In genomic region chr4:119668596-119668995, GRCm38 (mm10) we compare ENCODE assay signal across 29 mouse cellular contexts. TPM values are rescaled to one million over a fixed set of nuclear protein-coding genes. Genes with fewer than 3 reads are reported as not detected.
DNase-seq lines count a peak whose midpoint lies in the region; ATAC-seq and TF ChIP-seq lines count a peak whose summit lies in the region.
"Had no signal": no experiment of that assay in that cellular context is flagged by ENCODE, and none has a peak within 500 bp of the region (broad histone marks: within the 10 kb centered on the region; RNA-seq: fewer than 3 reads in every experiment).

No protein-coding gene starts in this region.

- H3K27me3 ChIP-seq in forebrain, embryonic 14.5 days (replicated peaks; ENCODE audit: control insufficient read depth, insufficient read depth, low read length), result no peaks in the 10 kb centered on the region
- no peaks in the 10 kb centered on the region for H3K27me3 ChIP-seq in forebrain, embryonic 16.5 days (replicated peaks; ENCODE audit: control insufficient read depth, insufficient read depth, low read length)
- no peaks in the 10 kb centered on the region for H3K27me3 ChIP-seq in thymus, adult 2 months (ENCODE audit: control insufficient read depth, insufficient read depth, low read length)
- no peaks in the 10 kb centered on the region for H3K27me3 ChIP-seq in CH12.LX (replicated peaks)
- H3K27me3 ChIP-seq: embryonic facial prominence, embryonic 12.5 days; embryonic facial prominence, embryonic 15.5 days; heart, embryonic 13.5 days; hindbrain, embryonic 12.5 days; hindbrain, embryonic 15.5 days had no signal

- no peak for TF ChIP-seq CTCF in thymus, adult 2 months (IDR thresholded peaks at IDR 0.05; ENCODE audit: borderline replicate concordance, control insufficient read depth, extremely low read depth, insufficient read depth, low read length, poor library complexity)
- TF ChIP-seq CTCF in CH12.LX (conservative IDR thresholded peaks at IDR 0.05 in 1 of 2, IDR thresholded peaks at IDR 0.05 in 1 of 2; ENCODE audit: low read depth in 2 of 2, low read length in 2 of 2), result no peak

- TF ChIP-seq EP300 in CH12.LX (IDR thresholded peaks at IDR 0.05; ENCODE audit: low read length), result no peak

- no peaks in the 10 kb centered on the region for H3K9me3 ChIP-seq in forebrain, embryonic 14.5 days (replicated peaks; ENCODE audit: control insufficient read depth, low read length)
- H3K9me3 ChIP-seq in forebrain, embryonic 16.5 days (ENCODE audit: control insufficient read depth, low read length), result no peaks in the 10 kb centered on the region
- H3K9me3 ChIP-seq in CH12.LX (replicated peaks; ENCODE audit: low read length), result no peaks in the 10 kb centered on the region
- H3K9me3 ChIP-seq: embryonic facial prominence, embryonic 12.5 days; embryonic facial prominence, embryonic 15.5 days; heart, embryonic 13.5 days; hindbrain, embryonic 12.5 days; hindbrain, embryonic 15.5 days had no signal

- dilution Hi-C loops in CH12.LX (cut with MboI; ENCODE audit: extremely low pct_ligation_motif_present, extremely low pct_unique_long_range_greater_than_20kb, low sequenced_read_pairs), result no loop called here

- peaks cover 11% of the 10 kb centered on the region for H3K4me1 ChIP-seq in forebrain, embryonic 14.5 days (ENCODE audit: control insufficient read depth, insufficient read depth, low read length)
- peaks cover 21% of the 10 kb centered on the region for H3K4me1 ChIP-seq in forebrain, embryonic 16.5 days (replicated peaks; ENCODE audit: control insufficient read depth, insufficient read depth, low read length)
- H3K4me1 ChIP-seq in thymus, adult 2 months (replicated peaks; ENCODE audit: control insufficient read depth, insufficient read depth, low read length), result peaks cover 49% of the 10 kb centered on the region
- H3K4me1 ChIP-seq in CH12.LX (ENCODE audit: control insufficient read depth in 1 of 2, insufficient read depth in 2 of 2), result peaks cover 31 to 72% of the 10 kb centered on the region in 2 experiments
- H3K4me1 ChIP-seq: embryonic facial prominence, embryonic 15.5 days had no signal

- no peaks in the 10 kb centered on the region for H3K79me2 ChIP-seq in CH12.LX (replicated peaks; ENCODE audit: control insufficient read depth, extremely low read depth, insufficient read depth, poor library complexity, severe bottlenecking)

- DNase-seq in forebrain, embryonic 14.5 days (ENCODE audit: low spot score), result no peak
- peak; percentile 67 for DNase-seq in heart, adult 11 months
- no peak for DNase-seq in heart, adult 9 months (ENCODE audit: low spot score in 2 of 2)
- no peak for DNase-seq in thymus, adult 2 months
- no peak for DNase-seq in thymus, postnatal 0 days (ENCODE audit: low spot score)
- no peak for DNase-seq in CH12.LX (ENCODE audit: extremely low read depth)
- DNase-seq: adrenal gland, adult 2 months; adrenal gland, postnatal 14 days; cerebellum, adult 11 months; cerebellum, adult 2 months; cerebellum, adult 9-11 months; cerebellum, postnatal 25 days; forebrain, postnatal 0 days; gastrocnemius, postnatal 36 days; heart, postnatal 14 days had no signal

- H3K27ac ChIP-seq in forebrain, embryonic 14.5 days (ENCODE audit: low read depth, low read length), result peak overlapping the region; percentile 16; the same call in 1 of the 2 replicates
- H3K27ac ChIP-seq in forebrain, embryonic 16.5 days (ENCODE audit: low read length), result no peak overlapping the region; the same call in 1 of the 2 replicates
- peak overlapping the region; percentile 96 for H3K27ac ChIP-seq in thymus, adult 2 months (ENCODE audit: control insufficient read depth, insufficient read depth, low read length)
- H3K27ac ChIP-seq in CH12.LX (ENCODE audit: insufficient read depth, low read depth), result 0 out of 2 replicates have a peak overlapping the region, but pooled peaks have one; percentile 14
- H3K27ac ChIP-seq: embryonic facial prominence, embryonic 12.5 days; embryonic facial prominence, embryonic 15.5 days; heart, embryonic 13.5 days; hindbrain, embryonic 12.5 days; hindbrain, embryonic 15.5 days had no signal

- no peak for ATAC-seq in forebrain, embryonic 14.5 days
- no peak for ATAC-seq in forebrain, embryonic 16.5 days
- ATAC-seq: forebrain, postnatal 0 days; intestine, postnatal 0 days had no signal

- H3K36me3 ChIP-seq in forebrain, embryonic 14.5 days (ENCODE audit: control insufficient read depth, insufficient read depth, low read length), result no peaks in the 10 kb centered on the region
- H3K36me3 ChIP-seq in forebrain, embryonic 16.5 days (ENCODE audit: control insufficient read depth, insufficient read depth), result no peaks in the 10 kb centered on the region
- H3K36me3 ChIP-seq in thymus, adult 2 months (ENCODE audit: control insufficient read depth, insufficient read depth, low read length), result no peaks in the 10 kb centered on the region
- no peaks in the 10 kb centered on the region for H3K36me3 ChIP-seq in CH12.LX (replicated peaks in 1 of 2; ENCODE audit: control insufficient read depth in 1 of 2, insufficient read depth in 1 of 2, low read length in 1 of 2)
- H3K36me3 ChIP-seq: embryonic facial prominence, embryonic 12.5 days; embryonic facial prominence, embryonic 15.5 days; heart, embryonic 13.5 days; hindbrain, embryonic 12.5 days; hindbrain, embryonic 15.5 days had no signal

- in situ Hi-C loops in CH12.LX (cut with MboI; ENCODE audit: low pct_ligation_motif_present, low pct_unique_long_range_greater_than_20kb, low sequenced_read_pairs), result loop anchor here (5.0 to 25.0 kb wide), 4 partner anchors 36 to 406 kb away; partner anchors contain the start of genes Cldn19, Ppcs and Zmynd12

- no peak overlapping the region for H3K4me3 ChIP-seq in forebrain, embryonic 14.5 days (ENCODE audit: low read depth, low read length)
- H3K4me3 ChIP-seq in forebrain, embryonic 16.5 days (replicated peaks; ENCODE audit: low read length), result no peak overlapping the region
- no peak overlapping the region for H3K4me3 ChIP-seq in thymus, adult 2 months (ENCODE audit: control insufficient read depth, insufficient read depth, low read length)
- no peak overlapping the region for H3K4me3 ChIP-seq in CH12.LX (replicated peaks in 1 of 3; ENCODE audit: low read depth in 2 of 3, low read length in 2 of 3, poor library complexity in 1 of 3)
- H3K4me3 ChIP-seq: embryonic facial prominence, embryonic 12.5 days; embryonic facial prominence, embryonic 15.5 days; heart, embryonic 13.5 days; hindbrain, embryonic 12.5 days; hindbrain, embryonic 15.5 days had no signal

- TF ChIP-seq POLR2A in thymus, adult 2 months (IDR thresholded peaks at IDR 0.05; ENCODE audit: control insufficient read depth, extremely low read depth, insufficient read depth, low read length, poor library complexity), result no peak
- TF ChIP-seq POLR2A in CH12.LX (IDR thresholded peaks at IDR 0.05; ENCODE audit: low read depth, low read length), result no peak

- no peak for TF ChIP-seq RAD21 in CH12.LX (IDR thresholded peaks at IDR 0.05; ENCODE audit: low read depth, low read length)

- no peak overlapping the region for H3K9ac ChIP-seq in forebrain, embryonic 14.5 days (ENCODE audit: low read length)
- no peak overlapping the region for H3K9ac ChIP-seq in forebrain, embryonic 16.5 days (replicated peaks; ENCODE audit: low read depth, low read length)
- H3K9ac ChIP-seq in CH12.LX (ENCODE audit: insufficient read depth, low read depth), result no peak overlapping the region
- H3K9ac ChIP-seq: embryonic facial prominence, embryonic 12.5 days; embryonic facial prominence, embryonic 15.5 days; forebrain, postnatal 0 days; heart, embryonic 13.5 days; hindbrain, embryonic 12.5 days; hindbrain, embryonic 15.5 days had no signal

- H3K4me2 ChIP-seq in forebrain, embryonic 14.5 days (ENCODE audit: low read length), result no peak overlapping the region
- H3K4me2 ChIP-seq in forebrain, embryonic 16.5 days (ENCODE audit: low read length), result no peak overlapping the region
- H3K4me2 ChIP-seq in CH12.LX (ENCODE audit: insufficient read depth, low read depth, poor library complexity, severe bottlenecking), result no peak overlapping the region
- H3K4me2 ChIP-seq: embryonic facial prominence, embryonic 12.5 days; embryonic facial prominence, embryonic 15.5 days; heart, embryonic 13.5 days; hindbrain, embryonic 12.5 days; hindbrain, embryonic 15.5 days had no signal

- WGBS in forebrain, embryonic 14.5 days, result 70% methylated on average over 4 of the region's 4 CpGs
- 80% methylated on average over 4 of the region's 4 CpGs for WGBS in forebrain, embryonic 16.5 days
- WGBS in thymus, adult 2 months, result 89% methylated on average over 4 of the region's 4 CpGs

TF ChIP-seq in CH12.LX, 34 proteins besides CTCF, POLR2A, EP300 and RAD21 (continues in another document):
- no peak for TF ChIP-seq SIN3A (IDR thresholded peaks at IDR 0.05; ENCODE audit: low read length)
- TF ChIP-seq MEF2A (IDR thresholded peaks at IDR 0.05; ENCODE audit: borderline replicate concordance, low read depth, low read length), result no peak
- TF ChIP-seq MAX (IDR thresholded peaks at IDR 0.05; ENCODE audit: low read length), result no peak
- TF ChIP-seq IRF4 (IDR thresholded peaks at IDR 0.05; ENCODE audit: low read depth, low read length), result no peak
- no peak for TF ChIP-seq PAX5 (IDR thresholded peaks at IDR 0.05; ENCODE audit: low read length)
- TF ChIP-seq POLR2AphosphoS2 (IDR thresholded peaks at IDR 0.05; ENCODE audit: low read depth, low read length), result no peak
- TF ChIP-seq ZKSCAN1 (IDR thresholded peaks at IDR 0.05; ENCODE audit: borderline replicate concordance, low read depth, low read length), result no peak
- no peak for TF ChIP-seq JUN (IDR thresholded peaks at IDR 0.05; ENCODE audit: insufficient read depth, low read depth, low read length)
- no peak for TF ChIP-seq ZNF384 (IDR thresholded peaks at IDR 0.05; ENCODE audit: low read depth, low read length)
- TF ChIP-seq USF2 (conservative IDR thresholded peaks at IDR 0.05; ENCODE audit: low read depth, low read length), result no peak

RNA-seq across cellular contexts. Expression of gene Guca2b, which starts 9.8 kb away (rescaled TPM):
- polyA plus RNA-seq in forebrain, embryonic 14.5 days (2014; fragmentation: Nextera tagmentation; extraction: Ambion mirVana), result not detected in 2 replicates
- not detected in 2 replicates for polyA plus RNA-seq in forebrain, embryonic 16.5 days (2015; fragmentation: Nextera tagmentation; extraction: Ambion mirVana)
- 1.7 and 2.7 TPM in 2 replicates for polyA plus RNA-seq in thymus, adult 2 months (2012; rRNA removed)
- polyA plus RNA-seq in thymus, postnatal 0 days (2015; fragmentation: Nextera tagmentation; extraction: Ambion mirVana), result 0.68 and 1.1 TPM in 2 replicates
- total RNA-seq in CH12.LX (2012; rRNA removed), result 2.3 TPM in 2 replicates
- not detected in 2 replicates for total RNA-seq in CH12.LX (2014; rRNA removed)
- 1.1 and 1.7 TPM in 2 replicates for polyA plus RNA-seq in CH12.LX (2012; ENCODE audit: insufficient read length, low read depth)
- total RNA-seq: adrenal gland, adult 2 months; adrenal gland, postnatal 14 days; common myeloid progenitor, adult 5-6 weeks; forebrain, postnatal 0 days; gastrocnemius, adult 8-10 months; gastrocnemius, postnatal 36 days; granulocyte monocyte progenitor cell, adult 5-6 weeks; heart, postnatal 14 days; hematopoietic stem cell, adult 5-6 weeks; MEL had no signal
- polyA plus RNA-seq: adrenal gland, adult 2 months; cerebellum, adult 2 months; embryonic facial prominence, embryonic 12.5 days; embryonic facial prominence, embryonic 15.5 days; forebrain, postnatal 0 days; heart, embryonic 13.5 days; hindbrain, embryonic 12.5 days; hindbrain, embryonic 15.5 days had no signal

RNA-seq across cellular contexts. Expression of gene Guca2a, which starts 31.1 kb away (rescaled TPM):
- not detected in 2 replicates for polyA plus RNA-seq in forebrain, embryonic 14.5 days (2014; fragmentation: Nextera tagmentation; extraction: Ambion mirVana)
- not detected in 2 replicates for polyA plus RNA-seq in forebrain, embryonic 16.5 days (2015; fragmentation: Nextera tagmentation; extraction: Ambion mirVana)
- 0.54 and 0.75 TPM in 2 replicates for polyA plus RNA-seq in thymus, adult 2 months (2012; rRNA removed)
- polyA plus RNA-seq in thymus, postnatal 0 days (2015; fragmentation: Nextera tagmentation; extraction: Ambion mirVana), result 0.69 TPM in 1 of 2 replicates, not detected in the other
- total RNA-seq in CH12.LX (2012; rRNA removed) (not detected in 2 replicates), CH12.LX (2014; rRNA removed) (not detected in 2 replicates)
- not detected in 2 replicates for polyA plus RNA-seq in CH12.LX (2012; ENCODE audit: insufficient read length, low read depth)
- total RNA-seq: adrenal gland, adult 2 months; adrenal gland, postnatal 14 days; common myeloid progenitor, adult 5-6 weeks; forebrain, postnatal 0 days; gastrocnemius, adult 8-10 months; gastrocnemius, postnatal 36 days; granulocyte monocyte progenitor cell, adult 5-6 weeks; heart, adult 8-10 months; heart, postnatal 14 days; hematopoietic stem cell, adult 5-6 weeks; MEL had no signal
- polyA plus RNA-seq: adrenal gland, adult 2 months; cerebellum, adult 2 months; embryonic facial prominence, embryonic 12.5 days; embryonic facial prominence, embryonic 15.5 days; forebrain, postnatal 0 days; frontal cortex, adult 2 months; heart, embryonic 13.5 days; hindbrain, embryonic 12.5 days; hindbrain, embryonic 15.5 days had no signal
